Mouse (Mus musculus): ENCODE measurements at regions not wholly inside any gene's neighbourhood (a gene's known extent, or its start where the extent isn't known, plus 50 kb on each side); places are given as distances from the start of the nearest gene placed in this dataset.

GRCm38 (mm10) chr19:48116689-48117088, 89.1 kb upstream of the Sorcs3 start:
- peaks cover 12% of the 10 kb centered on the region for H3K27me3 ChIP-seq (ENCODE audit: control insufficient read depth, insufficient read depth, insufficient read length)
- TF ChIP-seq MAX (IDR thresholded peaks at IDR 0.05), result no peak
- no peak for TF ChIP-seq CEBPB (IDR thresholded peaks at IDR 0.05; ENCODE audit: low read depth)
- TF ChIP-seq MYOD1 (IDR thresholded peaks at IDR 0.05; ENCODE audit: control insufficient read depth, insufficient read length, low read depth), result no peak
- TF ChIP-seq MYOG (IDR thresholded peaks at IDR 0.05; ENCODE audit: control insufficient read depth, extremely low read depth, insufficient read length), result no peak
- no peak for TF ChIP-seq USF1 (IDR thresholded peaks at IDR 0.05; ENCODE audit: low read depth)
- no peak for TF ChIP-seq CTCF (IDR thresholded peaks at IDR 0.05; ENCODE audit: control insufficient read depth, insufficient read depth, insufficient read length)
- no peak for TF ChIP-seq FOSL1 (IDR thresholded peaks at IDR 0.05; ENCODE audit: insufficient read depth, low read length, poor library complexity, severe bottlenecking)
- H3K4me3 ChIP-seq (ENCODE audit: insufficient read depth, poor library complexity, severe bottlenecking), result no peak overlapping the region
- no peaks in the 10 kb centered on the region for H3K79me3 ChIP-seq (ENCODE audit: low read depth)
- no peaks in the 10 kb centered on the region for H3K79me2 ChIP-seq (ENCODE audit: control insufficient read depth, insufficient read depth)
- no peaks in the 10 kb centered on the region for H3K36me3 ChIP-seq (ENCODE audit: control insufficient read depth, insufficient read depth)
- H3ac ChIP-seq (ENCODE audit: control insufficient read depth, insufficient read length, low read depth), result no peak overlapping the region

GRCm38 (mm10) chr19:48117646-48118045, 88.2 kb upstream of the Sorcs3 start:
- TF ChIP-seq CEBPB (IDR thresholded peaks at IDR 0.05; ENCODE audit: low read depth), result no peak
- no peak for TF ChIP-seq MYOG (IDR thresholded peaks at IDR 0.05; ENCODE audit: control insufficient read depth, extremely low read depth, insufficient read length)
- TF ChIP-seq USF1 (IDR thresholded peaks at IDR 0.05; ENCODE audit: low read depth), result no peak
- TF ChIP-seq MAX (IDR thresholded peaks at IDR 0.05), result no peak
- no peak for TF ChIP-seq MYOD1 (IDR thresholded peaks at IDR 0.05; ENCODE audit: control insufficient read depth, insufficient read length, low read depth)
- TF ChIP-seq CTCF (IDR thresholded peaks at IDR 0.05; ENCODE audit: control insufficient read depth, insufficient read depth, insufficient read length), result no peak
- TF ChIP-seq FOSL1 (IDR thresholded peaks at IDR 0.05; ENCODE audit: insufficient read depth, low read length, poor library complexity, severe bottlenecking), result no peak
- Histone ChIP-seq H3K4me3 (ENCODE audit: insufficient read depth, poor library complexity, severe bottlenecking) (no peak overlapping the region), H3ac (ENCODE audit: control insufficient read depth, insufficient read length, low read depth) (no peak overlapping the region), H3K79me2 (ENCODE audit: control insufficient read depth, insufficient read depth) (no peaks in the 10 kb centered on the region), H3K79me3 (ENCODE audit: low read depth) (no peaks in the 10 kb centered on the region), H3K27me3 (ENCODE audit: control insufficient read depth, insufficient read depth, insufficient read length) (peaks cover 12% of the 10 kb centered on the region), H3K36me3 (ENCODE audit: control insufficient read depth, insufficient read depth) (no peaks in the 10 kb centered on the region)

- no peaks in the 10 kb centered on the region for H3K79me3 ChIP-seq (ENCODE audit: low read depth)
- no peak overlapping the region for H3ac ChIP-seq (ENCODE audit: control insufficient read depth, insufficient read length, low read depth)
- no peaks in the 10 kb centered on the region for H3K36me3 ChIP-seq (ENCODE audit: control insufficient read depth, insufficient read depth)
- no peak overlapping the region for H3K4me3 ChIP-seq (ENCODE audit: insufficient read depth, poor library complexity, severe bottlenecking)
- H3K27me3 ChIP-seq (ENCODE audit: control insufficient read depth, insufficient read depth, insufficient read length), result no peaks in the 10 kb centered on the region
- TF ChIP-seq MAX (IDR thresholded peaks at IDR 0.05) (no peak), FOSL1 (IDR thresholded peaks at IDR 0.05; ENCODE audit: insufficient read depth, low read length, poor library complexity, severe bottlenecking) (no peak), MYOD1 (IDR thresholded peaks at IDR 0.05; ENCODE audit: control insufficient read depth, insufficient read length, low read depth) (no peak), MYOG (IDR thresholded peaks at IDR 0.05; ENCODE audit: control insufficient read depth, extremely low read depth, insufficient read length) (no peak), CEBPB (IDR thresholded peaks at IDR 0.05; ENCODE audit: low read depth) (no peak), CTCF (IDR thresholded peaks at IDR 0.05; ENCODE audit: control insufficient read depth, insufficient read depth, insufficient read length) (no peak), USF1 (IDR thresholded peaks at IDR 0.05; ENCODE audit: low read depth) (no peak)
- no peaks in the 10 kb centered on the region for H3K79me2 ChIP-seq (ENCODE audit: control insufficient read depth, insufficient read depth)
These were observed 83.5 kb upstream of the Sorcs3 start for GRCm38 (mm10) chr19:48122281-48122680.

- no peaks in the 10 kb centered on the region for H3K27me3 ChIP-seq (ENCODE audit: control insufficient read depth, insufficient read depth, insufficient read length)
- H3K36me3 ChIP-seq (ENCODE audit: control insufficient read depth, insufficient read depth), result no peaks in the 10 kb centered on the region
- no peaks in the 10 kb centered on the region for H3K79me3 ChIP-seq (ENCODE audit: low read depth)
- no peak overlapping the region for H3ac ChIP-seq (ENCODE audit: control insufficient read depth, insufficient read length, low read depth)
- TF ChIP-seq CEBPB (IDR thresholded peaks at IDR 0.05; ENCODE audit: low read depth) (no peak), MYOG (IDR thresholded peaks at IDR 0.05; ENCODE audit: control insufficient read depth, extremely low read depth, insufficient read length) (no peak), USF1 (IDR thresholded peaks at IDR 0.05; ENCODE audit: low read depth) (no peak)
- no peak overlapping the region for H3K4me3 ChIP-seq (ENCODE audit: insufficient read depth, poor library complexity, severe bottlenecking)
- H3K79me2 ChIP-seq (ENCODE audit: control insufficient read depth, insufficient read depth), result no peaks in the 10 kb centered on the region
These were observed 82.0 kb upstream of the Sorcs3 start for GRCm38 (mm10) chr19:48123777-48124176.

- H3K79me2 ChIP-seq (ENCODE audit: control insufficient read depth, insufficient read depth), result no peaks in the 10 kb centered on the region
- H3K4me3 ChIP-seq (ENCODE audit: insufficient read depth, poor library complexity, severe bottlenecking), result no peak overlapping the region
- H3ac ChIP-seq (ENCODE audit: control insufficient read depth, insufficient read length, low read depth), result no peak overlapping the region
- no peaks in the 10 kb centered on the region for H3K79me3 ChIP-seq (ENCODE audit: low read depth)
- no peak for TF ChIP-seq FOSL1 (IDR thresholded peaks at IDR 0.05; ENCODE audit: insufficient read depth, low read length, poor library complexity, severe bottlenecking)
- TF ChIP-seq CEBPB (IDR thresholded peaks at IDR 0.05; ENCODE audit: low read depth), result no peak
- no peak for TF ChIP-seq MYOG (IDR thresholded peaks at IDR 0.05; ENCODE audit: control insufficient read depth, extremely low read depth, insufficient read length)
- no peak for TF ChIP-seq CTCF (IDR thresholded peaks at IDR 0.05; ENCODE audit: control insufficient read depth, insufficient read depth, insufficient read length)
- TF ChIP-seq MYOD1 (IDR thresholded peaks at IDR 0.05; ENCODE audit: control insufficient read depth, insufficient read length, low read depth), result no peak
- TF ChIP-seq USF1 (IDR thresholded peaks at IDR 0.05; ENCODE audit: low read depth), result no peak
- no peak for TF ChIP-seq MAX (IDR thresholded peaks at IDR 0.05)
- H3K36me3 ChIP-seq (ENCODE audit: control insufficient read depth, insufficient read depth), result no peaks in the 10 kb centered on the region
- no peaks in the 10 kb centered on the region for H3K27me3 ChIP-seq (ENCODE audit: control insufficient read depth, insufficient read depth, insufficient read length)
These were observed 80.1 kb upstream of the Sorcs3 start for GRCm38 (mm10) chr19:48125731-48126130.

- H3K36me3 ChIP-seq (ENCODE audit: control insufficient read depth, insufficient read depth), result no peaks in the 10 kb centered on the region
- H3K79me2 ChIP-seq (ENCODE audit: control insufficient read depth, insufficient read depth), result no peaks in the 10 kb centered on the region
- no peak overlapping the region for H3K4me3 ChIP-seq (ENCODE audit: insufficient read depth, poor library complexity, severe bottlenecking)
- no peak overlapping the region for H3ac ChIP-seq (ENCODE audit: control insufficient read depth, insufficient read length, low read depth)
- TF ChIP-seq CEBPB (IDR thresholded peaks at IDR 0.05; ENCODE audit: low read depth), result no peak
- no peak for TF ChIP-seq USF1 (IDR thresholded peaks at IDR 0.05; ENCODE audit: low read depth)
- no peak for TF ChIP-seq MYOD1 (IDR thresholded peaks at IDR 0.05; ENCODE audit: control insufficient read depth, insufficient read length, low read depth)
- H3K79me3 ChIP-seq (ENCODE audit: low read depth), result no peaks in the 10 kb centered on the region
- no peaks in the 10 kb centered on the region for H3K27me3 ChIP-seq (ENCODE audit: control insufficient read depth, insufficient read depth, insufficient read length)
These were observed 77.7 kb upstream of the Sorcs3 start for GRCm38 (mm10) chr19:48128089-48128488.

Measured in C2C12 (cell line).